Mouse (Mus musculus): ENCODE results near the gene Ehd4. TPM values are rescaled to one million over a fixed set of nuclear protein-coding genes. Genes with fewer than 3 reads are reported as not detected.

Gene Ehd4
- total RNA-seq, 1 experiment: 19.4 TPM

- Histone ChIP-seq H3K36me3 (ENCODE audit: control insufficient read depth, insufficient read depth, low read length, poor library complexity, severe bottlenecking) (no peaks in the 10 kb centered on the region), H3K4me3 (ENCODE audit: insufficient read depth in 1 of 2, low read depth in 1 of 2, low read length in 2 of 2, poor library complexity in 1 of 2, severe bottlenecking in 1 of 2) (no peak overlapping the region), H3K9me3 (ENCODE audit: control insufficient read depth, insufficient read depth, low read depth, low read length) (no peaks in the 10 kb centered on the region), H3K9ac (ENCODE audit: insufficient read depth, low read depth, low read length, poor library complexity, severe bottlenecking) (no peak overlapping the region), H3K4me1 (ENCODE audit: control insufficient read depth in 2 of 2, insufficient read depth in 2 of 2, low read length in 2 of 2, poor library complexity in 1 of 2) (peaks cover 0 to 2% of the 10 kb centered on the region in 2 experiments; a peak in 1 of 4 replicates), H3K27ac (ENCODE audit: insufficient read depth, low read depth, low read length, poor library complexity, severe bottlenecking) (no peak overlapping the region)
- in situ Hi-C loops (cut with MboI; ENCODE audit: low sequenced_read_pairs in 2 of 2, unreplicated experiment in 2 of 2): no loop called here
- TF ChIP-seq ZNF384 (IDR thresholded peaks at IDR 0.05; ENCODE audit: low read depth, low read length) (no peak), CHD2 (IDR thresholded peaks at IDR 0.05; ENCODE audit: low read depth, low read length) (no peak), ZC3H11A (IDR thresholded peaks at IDR 0.05; ENCODE audit: borderline replicate concordance, low read depth, low read length) (no peak), MAFK (IDR thresholded peaks at IDR 0.05; ENCODE audit: insufficient read depth, low read depth, low read length) (no peak), HCFC1 (IDR thresholded peaks at IDR 0.05; ENCODE audit: borderline replicate concordance, insufficient read depth, low read length) (no peak)
- no peak for DNase-seq (ENCODE audit: low read depth, low spot score)
These were observed 42.8 kb downstream of the Ehd4 start for GRCm38 (mm10) chr2:120111596-120111995.

- no peak for DNase-seq (ENCODE audit: low read depth, low spot score)
- H3K9me3 ChIP-seq (ENCODE audit: control insufficient read depth, insufficient read depth, low read depth, low read length): no peaks in the 10 kb centered on the region
- TF ChIP-seq ZNF384 (IDR thresholded peaks at IDR 0.05; ENCODE audit: low read depth, low read length) (no peak), CHD2 (IDR thresholded peaks at IDR 0.05; ENCODE audit: low read depth, low read length) (no peak)
- no peak overlapping the region for H3K27ac ChIP-seq (ENCODE audit: insufficient read depth, low read depth, low read length, poor library complexity, severe bottlenecking)
- no peaks in the 10 kb centered on the region for H3K36me3 ChIP-seq (ENCODE audit: control insufficient read depth, insufficient read depth, low read length, poor library complexity, severe bottlenecking)
- peaks cover 0 to 2% of the 10 kb centered on the region in 2 experiments; a peak in 1 of 4 replicates for H3K4me1 ChIP-seq (ENCODE audit: control insufficient read depth in 2 of 2, insufficient read depth in 2 of 2, low read length in 2 of 2, poor library complexity in 1 of 2)
- no peak overlapping the region for H3K9ac ChIP-seq (ENCODE audit: insufficient read depth, low read depth, low read length, poor library complexity, severe bottlenecking)
- H3K4me3 ChIP-seq (ENCODE audit: insufficient read depth in 1 of 2, low read depth in 1 of 2, low read length in 2 of 2, poor library complexity in 1 of 2, severe bottlenecking in 1 of 2): no peak overlapping the region
- in situ Hi-C loops (cut with MboI; ENCODE audit: low sequenced_read_pairs in 2 of 2, unreplicated experiment in 2 of 2): no loop called here
These were observed 43.2 kb downstream of the Ehd4 start for GRCm38 (mm10) chr2:120111172-120111571.

GRCm38 (mm10) chr2:120108077-120108476 is 46.3 kb downstream of the Ehd4 start:
- Histone ChIP-seq H3K9ac (ENCODE audit: insufficient read depth, low read depth, low read length, poor library complexity, severe bottlenecking) (no peak overlapping the region), H3K9me3 (ENCODE audit: control insufficient read depth, insufficient read depth, low read depth, low read length) (no peaks in the 10 kb centered on the region), H3K36me3 (ENCODE audit: control insufficient read depth, insufficient read depth, low read length, poor library complexity, severe bottlenecking) (no peaks in the 10 kb centered on the region; the same call in 1 of the 2 replicates), H3K4me1 (ENCODE audit: control insufficient read depth in 2 of 2, insufficient read depth in 2 of 2, low read length in 2 of 2, poor library complexity in 1 of 2) (peaks cover 0 to 2% of the 10 kb centered on the region in 2 experiments; a peak in 1 of 4 replicates), H3K27ac (ENCODE audit: insufficient read depth, low read depth, low read length, poor library complexity, severe bottlenecking) (no peak overlapping the region), H3K4me3 (ENCODE audit: insufficient read depth in 1 of 2, low read depth in 1 of 2, low read length in 2 of 2, poor library complexity in 1 of 2, severe bottlenecking in 1 of 2) (no peak overlapping the region)
- DNase-seq (ENCODE audit: low read depth, low spot score): no peak
- no peak for TF ChIP-seq ZNF384 (IDR thresholded peaks at IDR 0.05; ENCODE audit: low read depth, low read length)
- no peak for TF ChIP-seq CHD2 (IDR thresholded peaks at IDR 0.05; ENCODE audit: low read depth, low read length)
- TF ChIP-seq ZC3H11A (IDR thresholded peaks at IDR 0.05; ENCODE audit: borderline replicate concordance, low read depth, low read length): no peak
- TF ChIP-seq MAFK (IDR thresholded peaks at IDR 0.05; ENCODE audit: insufficient read depth, low read depth, low read length): no peak
- in situ Hi-C loops (cut with MboI; ENCODE audit: low sequenced_read_pairs in 2 of 2, unreplicated experiment in 2 of 2): no loop called here

- H3K27ac ChIP-seq (ENCODE audit: insufficient read depth, low read depth, low read length, poor library complexity, severe bottlenecking): no peak overlapping the region
- no peaks in the 10 kb centered on the region for H3K9me3 ChIP-seq (ENCODE audit: control insufficient read depth, insufficient read depth, low read depth, low read length)
- in situ Hi-C loops (cut with MboI; ENCODE audit: low sequenced_read_pairs in 2 of 2, unreplicated experiment in 2 of 2): no loop called here
- peaks cover 2% of the 10 kb centered on the region; the same call in 1 of the 2 replicates for H3K36me3 ChIP-seq (ENCODE audit: control insufficient read depth, insufficient read depth, low read length, poor library complexity, severe bottlenecking)
- no peak overlapping the region for H3K4me3 ChIP-seq (ENCODE audit: insufficient read depth in 1 of 2, low read depth in 1 of 2, low read length in 2 of 2, poor library complexity in 1 of 2, severe bottlenecking in 1 of 2)
- H3K9ac ChIP-seq (ENCODE audit: insufficient read depth, low read depth, low read length, poor library complexity, severe bottlenecking): no peak overlapping the region
- DNase-seq (ENCODE audit: low read depth, low spot score): no peak
- TF ChIP-seq ZC3H11A (IDR thresholded peaks at IDR 0.05; ENCODE audit: borderline replicate concordance, low read depth, low read length): no peak
- no peak for TF ChIP-seq CHD2 (IDR thresholded peaks at IDR 0.05; ENCODE audit: low read depth, low read length)
- TF ChIP-seq HCFC1 (IDR thresholded peaks at IDR 0.05; ENCODE audit: borderline replicate concordance, insufficient read depth, low read length): no peak
- TF ChIP-seq ZNF384 (IDR thresholded peaks at IDR 0.05; ENCODE audit: low read depth, low read length): no peak
- no peak for TF ChIP-seq MAFK (IDR thresholded peaks at IDR 0.05; ENCODE audit: insufficient read depth, low read depth, low read length)
- peaks cover 0 to 2% of the 10 kb centered on the region in 2 experiments; a peak in 1 of 4 replicates for H3K4me1 ChIP-seq (ENCODE audit: control insufficient read depth in 2 of 2, insufficient read depth in 2 of 2, low read length in 2 of 2, poor library complexity in 1 of 2)
These were observed 47.0 kb downstream of the Ehd4 start for GRCm38 (mm10) chr2:120107446-120107845.

- no peak overlapping the region for H3K4me3 ChIP-seq (ENCODE audit: insufficient read depth in 1 of 2, low read depth in 1 of 2, low read length in 2 of 2, poor library complexity in 1 of 2, severe bottlenecking in 1 of 2)
- H3K4me1 ChIP-seq (ENCODE audit: control insufficient read depth in 2 of 2, insufficient read depth in 2 of 2, low read length in 2 of 2, poor library complexity in 1 of 2): peaks cover 0 to 2% of the 10 kb centered on the region in 2 experiments; a peak in 1 of 4 replicates
- no peaks in the 10 kb centered on the region for H3K9me3 ChIP-seq (ENCODE audit: control insufficient read depth, insufficient read depth, low read depth, low read length)
- DNase-seq (ENCODE audit: low read depth, low spot score): no peak
- H3K9ac ChIP-seq (ENCODE audit: insufficient read depth, low read depth, low read length, poor library complexity, severe bottlenecking): no peak overlapping the region
- in situ Hi-C loops (cut with MboI; ENCODE audit: low sequenced_read_pairs in 2 of 2, unreplicated experiment in 2 of 2): no loop called here
- H3K36me3 ChIP-seq (ENCODE audit: control insufficient read depth, insufficient read depth, low read length, poor library complexity, severe bottlenecking): peaks cover 8% of the 10 kb centered on the region; the same call in 1 of the 2 replicates
- TF ChIP-seq ZC3H11A (IDR thresholded peaks at IDR 0.05; ENCODE audit: borderline replicate concordance, low read depth, low read length) (no peak), HCFC1 (IDR thresholded peaks at IDR 0.05; ENCODE audit: borderline replicate concordance, insufficient read depth, low read length) (no peak), CHD2 (IDR thresholded peaks at IDR 0.05; ENCODE audit: low read depth, low read length) (no peak), MAFK (IDR thresholded peaks at IDR 0.05; ENCODE audit: insufficient read depth, low read depth, low read length) (no peak), ZNF384 (IDR thresholded peaks at IDR 0.05; ENCODE audit: low read depth, low read length) (no peak)
- no peak overlapping the region for H3K27ac ChIP-seq (ENCODE audit: insufficient read depth, low read depth, low read length, poor library complexity, severe bottlenecking)
These were observed 47.9 kb downstream of the Ehd4 start for GRCm38 (mm10) chr2:120106397-120106973.

Measured in ES-E14 (cell line).